Mouse (Mus musculus): ENCODE data around the gene Papola. TPM values are rescaled to one million over a fixed set of nuclear protein-coding genes. Genes with fewer than 3 reads are reported as not detected.
"Not testable (repeated sequence)": the region's sequence is repeated elsewhere in the genome, so short reads cannot be mapped to it uniquely, and the experiment has no call there.

Gene Papola
- polyA plus RNA-seq, 1 experiment from 2014 or later: 226 TPM

- no peak overlapping the region for H3K9ac ChIP-seq (ENCODE audit: low read length)
- DNase-seq (ENCODE audit: low spot score): no peak
Observed at GRCm38 (mm10) chr12:105839096-105839495, 54.6 kb downstream of the Papola start.

DNA sequence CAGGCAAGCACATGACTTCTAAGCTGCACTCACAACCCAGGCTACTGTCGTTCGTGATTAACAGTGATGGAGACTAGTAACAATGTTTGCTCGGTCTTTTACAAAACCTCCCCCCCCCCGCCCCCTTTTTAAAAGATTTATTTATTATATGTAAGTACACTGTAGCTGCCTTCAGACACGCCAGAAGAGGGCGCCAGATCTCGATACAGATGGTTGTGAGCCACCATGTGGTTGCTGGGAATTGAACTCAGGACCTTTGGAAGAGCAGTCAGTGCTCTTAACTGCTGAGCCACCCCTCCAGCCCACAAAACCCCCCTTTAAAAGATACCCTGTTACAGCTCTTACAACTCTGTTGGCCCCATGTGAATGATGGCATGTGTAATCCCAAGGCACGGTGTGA lies 56.1 kb downstream of the Papola start:
- not testable (repeated sequence) for H3K9ac ChIP-seq (ENCODE audit: low read length); H3K4me3 ChIP-seq (ENCODE audit: low read depth, low read length); H3K4me1 ChIP-seq (ENCODE audit: control insufficient read depth, insufficient read depth, low read length); DNase-seq (ENCODE audit: low spot score); H3K4me2 ChIP-seq (ENCODE audit: low read depth, severe bottlenecking); H3K27me3 ChIP-seq (ENCODE audit: control insufficient read depth, insufficient read depth, low read length); ATAC-seq (ENCODE audit: insufficient number of reproducible peaks, low FRiP score, low TSS enrichment, low read depth); H3K27ac ChIP-seq (replicated peaks; ENCODE audit: low read depth, low read length); H3K9me3 ChIP-seq (ENCODE audit: control insufficient read depth, low read length)
- 92% methylated on average over 8 of the region's 8 CpGs for WGBS
- H3K36me3 ChIP-seq (ENCODE audit: control insufficient read depth, insufficient read depth, low read length): peaks cover 16% of the 10 kb centered on the region

More at GRCm38 (mm10) chr12:105839096-105839495, 54.6 kb downstream of the Papola start:
- no peak for ATAC-seq (ENCODE audit: insufficient number of reproducible peaks, low FRiP score, low TSS enrichment, low read depth)
- 82% methylated on average over 4 of the region's 4 CpGs for WGBS
- Histone ChIP-seq H3K4me2 (ENCODE audit: low read depth, severe bottlenecking) (no peak overlapping the region), H3K4me1 (ENCODE audit: control insufficient read depth, insufficient read depth, low read length) (no peaks in the 10 kb centered on the region), H3K4me3 (ENCODE audit: low read depth, low read length) (no peak overlapping the region), H3K27me3 (ENCODE audit: control insufficient read depth, insufficient read depth, low read length) (no peaks in the 10 kb centered on the region), H3K9me3 (ENCODE audit: control insufficient read depth, low read length) (no peaks in the 10 kb centered on the region), H3K36me3 (ENCODE audit: control insufficient read depth, insufficient read depth, low read length) (peaks cover 20% of the 10 kb centered on the region), H3K27ac (replicated peaks; ENCODE audit: low read depth, low read length) (no peak overlapping the region)

GRCm38 (mm10) chr12:105843243-105844005 lies 58.9 kb downstream of the Papola start:
- ATAC-seq (ENCODE audit: insufficient number of reproducible peaks, low FRiP score, low TSS enrichment, low read depth) (no peak), DNase-seq (ENCODE audit: low spot score) (no peak)
- Histone ChIP-seq H3K27ac (replicated peaks; ENCODE audit: low read depth, low read length) (no peak overlapping the region), H3K36me3 (ENCODE audit: control insufficient read depth, insufficient read depth, low read length) (peaks cover 2% of the 10 kb centered on the region), H3K4me1 (ENCODE audit: control insufficient read depth, insufficient read depth, low read length) (no peaks in the 10 kb centered on the region), H3K9me3 (ENCODE audit: control insufficient read depth, low read length) (no peaks in the 10 kb centered on the region), H3K4me2 (ENCODE audit: low read depth, severe bottlenecking) (no peak overlapping the region), H3K4me3 (ENCODE audit: low read depth, low read length) (no peak overlapping the region), H3K9ac (ENCODE audit: low read length) (no peak overlapping the region), H3K27me3 (ENCODE audit: control insufficient read depth, insufficient read depth, low read length) (no peaks in the 10 kb centered on the region)
- WGBS: 82% methylated on average over 12 of the region's 12 CpGs

DNA sequence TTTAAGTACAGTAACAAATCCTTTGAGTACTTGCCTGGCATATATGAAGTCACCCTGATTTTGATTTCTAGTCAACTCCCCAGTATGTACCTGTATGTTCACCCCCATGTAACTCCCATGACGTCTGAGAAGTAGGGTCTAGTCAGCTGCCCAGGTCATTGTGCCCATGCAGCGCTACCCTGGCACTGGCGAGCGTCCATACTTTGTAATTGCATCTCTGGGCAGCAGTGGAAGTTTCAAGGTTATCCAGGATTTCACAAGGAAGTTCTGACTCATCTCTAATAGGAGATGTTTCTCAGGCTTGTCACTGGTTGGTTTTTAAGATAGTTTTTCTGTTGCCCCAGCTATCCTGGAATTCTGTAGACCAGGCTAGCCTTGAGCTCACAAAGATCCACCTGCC lies 59.9 kb downstream of the Papola start:
- H3K27me3 ChIP-seq (ENCODE audit: control insufficient read depth, insufficient read depth, low read length): no peaks in the 10 kb centered on the region
- no peak overlapping the region for H3K9ac ChIP-seq (ENCODE audit: low read length)
- no peak overlapping the region for H3K27ac ChIP-seq (replicated peaks; ENCODE audit: low read depth, low read length)
- no peaks in the 10 kb centered on the region for H3K9me3 ChIP-seq (ENCODE audit: control insufficient read depth, low read length)
- H3K36me3 ChIP-seq (ENCODE audit: control insufficient read depth, insufficient read depth, low read length): peaks cover 2% of the 10 kb centered on the region
- no peak overlapping the region for H3K4me2 ChIP-seq (ENCODE audit: low read depth, severe bottlenecking)
- no peak overlapping the region for H3K4me3 ChIP-seq (ENCODE audit: low read depth, low read length)
- 92% methylated on average over 4 of the region's 4 CpGs for WGBS
- peaks cover 6% of the 10 kb centered on the region; the same call in 1 of the 2 replicates for H3K4me1 ChIP-seq (ENCODE audit: control insufficient read depth, insufficient read depth, low read length)
- ATAC-seq (ENCODE audit: insufficient number of reproducible peaks, low FRiP score, low TSS enrichment, low read depth) (no peak), DNase-seq (ENCODE audit: low spot score) (no peak)

- Histone ChIP-seq H3K27me3 (ENCODE audit: control insufficient read depth, insufficient read depth, low read length) (no peaks in the 10 kb centered on the region), H3K36me3 (ENCODE audit: control insufficient read depth, insufficient read depth, low read length) (no peaks in the 10 kb centered on the region), H3K9ac (ENCODE audit: low read length) (no peak overlapping the region), H3K9me3 (ENCODE audit: control insufficient read depth, low read length) (no peaks in the 10 kb centered on the region), H3K4me3 (ENCODE audit: low read depth, low read length) (no peak overlapping the region), H3K27ac (replicated peaks; ENCODE audit: low read depth, low read length) (no peak overlapping the region), H3K4me1 (ENCODE audit: control insufficient read depth, insufficient read depth, low read length) (peaks cover 7% of the 10 kb centered on the region; the same call in 1 of the 2 replicates), H3K4me2 (ENCODE audit: low read depth, severe bottlenecking) (no peak overlapping the region)
- WGBS: 19% methylated on average over 8 of the region's 8 CpGs
- no peak for DNase-seq (ENCODE audit: low spot score)
- ATAC-seq (ENCODE audit: insufficient number of reproducible peaks, low FRiP score, low TSS enrichment, low read depth): peak; percentile 36; the same call in 1 of the 2 replicates
Observed at GRCm38 (mm10) chr12:105849102-105849501, 64.6 kb downstream of the Papola start.

DNA sequence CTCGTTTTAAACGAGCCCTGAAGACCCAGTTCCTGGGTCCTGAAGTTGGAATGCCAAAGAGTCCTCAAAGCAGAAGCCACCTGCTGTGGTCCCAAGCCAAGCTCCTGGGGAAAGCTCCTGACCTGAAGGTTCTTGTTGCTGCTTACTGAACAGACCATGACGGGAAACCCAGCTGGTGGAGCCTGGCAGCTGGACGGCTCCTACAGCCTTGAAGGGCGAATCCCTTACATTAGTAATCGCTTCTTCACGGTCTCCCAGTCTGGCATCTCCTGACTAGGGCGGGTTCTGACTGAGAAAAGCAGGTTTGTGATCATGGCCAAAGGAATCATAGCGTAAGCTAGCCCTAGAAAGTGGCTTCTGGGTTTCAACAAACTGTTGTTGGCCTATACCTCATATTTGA lies 66.2 kb downstream of the Papola start:
- no peaks in the 10 kb centered on the region for H3K27me3 ChIP-seq (ENCODE audit: control insufficient read depth, insufficient read depth, low read length)
- ATAC-seq (ENCODE audit: insufficient number of reproducible peaks, low FRiP score, low TSS enrichment, low read depth): no peak
- H3K4me2 ChIP-seq (ENCODE audit: low read depth, severe bottlenecking): no peak overlapping the region

GRCm38 (mm10) chr12:105852798-105853197 lies 68.3 kb downstream of the Papola start:
- Histone ChIP-seq H3K27ac (replicated peaks; ENCODE audit: low read depth, low read length) (no peak overlapping the region), H3K36me3 (ENCODE audit: control insufficient read depth, insufficient read depth, low read length) (no peaks in the 10 kb centered on the region), H3K4me2 (ENCODE audit: low read depth, severe bottlenecking) (no peak overlapping the region), H3K4me1 (ENCODE audit: control insufficient read depth, insufficient read depth, low read length) (peaks cover 7% of the 10 kb centered on the region; the same call in 1 of the 2 replicates), H3K9me3 (ENCODE audit: control insufficient read depth, low read length) (no peaks in the 10 kb centered on the region), H3K9ac (ENCODE audit: low read length) (no peak overlapping the region), H3K27me3 (ENCODE audit: control insufficient read depth, insufficient read depth, low read length) (no peaks in the 10 kb centered on the region), H3K4me3 (ENCODE audit: low read depth, low read length) (no peak overlapping the region)
- 72% methylated on average over 7 of the region's 7 CpGs for WGBS
- no peak for DNase-seq (ENCODE audit: low spot score)
- ATAC-seq (ENCODE audit: insufficient number of reproducible peaks, low FRiP score, low TSS enrichment, low read depth): no peak

More for the DNA sequence above, 66.2 kb downstream of the Papola start:
- H3K9ac ChIP-seq (ENCODE audit: low read length): no peak overlapping the region
- 82% methylated on average over 9 of the region's 9 CpGs for WGBS
- DNase-seq (ENCODE audit: low spot score): no peak
- H3K27ac ChIP-seq (replicated peaks; ENCODE audit: low read depth, low read length): no peak overlapping the region
- no peaks in the 10 kb centered on the region for H3K9me3 ChIP-seq (ENCODE audit: control insufficient read depth, low read length)
- H3K4me1 ChIP-seq (ENCODE audit: control insufficient read depth, insufficient read depth, low read length): peaks cover 7% of the 10 kb centered on the region; the same call in 1 of the 2 replicates
- no peaks in the 10 kb centered on the region for H3K36me3 ChIP-seq (ENCODE audit: control insufficient read depth, insufficient read depth, low read length)
- H3K4me3 ChIP-seq (ENCODE audit: low read depth, low read length): no peak overlapping the region

GRCm38 (mm10) chr12:105854639-105855038 lies 70.1 kb downstream of the Papola start:
- 41% methylated on average over 6 of the region's 6 CpGs for WGBS
- H3K36me3 ChIP-seq (ENCODE audit: control insufficient read depth, insufficient read depth, low read length): no peaks in the 10 kb centered on the region
- H3K9me3 ChIP-seq (ENCODE audit: control insufficient read depth, low read length): no peaks in the 10 kb centered on the region
- no peaks in the 10 kb centered on the region; the same call in 1 of the 2 replicates for H3K4me1 ChIP-seq (ENCODE audit: control insufficient read depth, insufficient read depth, low read length)
- no peak overlapping the region for H3K4me2 ChIP-seq (ENCODE audit: low read depth, severe bottlenecking)
- no peaks in the 10 kb centered on the region for H3K27me3 ChIP-seq (ENCODE audit: control insufficient read depth, insufficient read depth, low read length)
- DNase-seq (ENCODE audit: low spot score) (no peak), ATAC-seq (ENCODE audit: insufficient number of reproducible peaks, low FRiP score, low TSS enrichment, low read depth) (no peak)
- no peak overlapping the region for H3K9ac ChIP-seq (ENCODE audit: low read length)
- no peak overlapping the region for H3K27ac ChIP-seq (replicated peaks; ENCODE audit: low read depth, low read length)
- no peak overlapping the region for H3K4me3 ChIP-seq (ENCODE audit: low read depth, low read length)

Data from limb, embryonic 11.5 days (tissue).